Mouse (Mus musculus) adrenal gland (tissue): ENCODE measurements around the gene Phlda2.

Experiments used
- intact Hi-C: fragments of 180-260 bp; cut with DNase I; formaldehyde crosslinking; loops from one replicate; pipeline ENCODE4 v1.15.1; 2025

The Phlda2 gene

DNA sequence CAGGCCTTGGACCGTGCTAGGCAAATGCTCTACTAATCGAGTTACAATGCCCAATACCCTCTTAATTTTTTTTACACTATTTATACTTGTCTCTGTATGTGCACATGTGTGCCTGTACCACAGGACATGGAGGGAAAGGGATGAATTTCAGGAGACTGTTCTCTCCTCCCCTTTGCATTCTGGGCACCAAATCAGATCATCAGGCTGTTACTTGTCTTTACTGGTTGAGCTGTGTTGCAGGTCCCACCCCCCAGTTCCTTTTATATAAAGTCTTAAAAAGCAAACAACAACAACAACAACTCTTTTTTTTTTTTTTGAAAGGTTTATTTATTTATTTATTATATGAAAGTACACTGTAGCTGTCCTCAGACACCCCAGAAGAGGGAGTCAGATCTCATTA is 2.5 kb upstream of the Phlda2 start:
- intact Hi-C loops = no loop called here

DNA sequence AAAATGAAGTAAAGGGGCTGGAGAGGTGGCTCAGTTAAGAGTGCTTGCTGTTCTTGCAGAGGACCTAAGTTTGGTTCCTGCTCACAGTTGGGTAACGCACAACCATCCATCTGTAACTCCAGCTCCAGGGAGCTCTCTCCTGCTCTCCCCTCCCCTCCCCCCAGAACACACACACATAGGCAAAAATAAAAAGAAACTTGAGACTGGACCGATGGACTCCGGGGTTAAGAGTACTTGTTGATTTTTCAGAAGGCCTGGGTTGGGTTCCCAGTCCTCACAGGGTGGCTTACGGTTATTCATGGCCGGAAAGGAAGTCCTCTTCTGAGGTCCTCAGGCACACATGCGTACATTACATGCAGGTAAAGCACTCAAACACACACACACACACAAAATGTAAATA is 976 bp upstream of the Phlda2 start:
- intact Hi-C loops = no loop called here

DNA sequence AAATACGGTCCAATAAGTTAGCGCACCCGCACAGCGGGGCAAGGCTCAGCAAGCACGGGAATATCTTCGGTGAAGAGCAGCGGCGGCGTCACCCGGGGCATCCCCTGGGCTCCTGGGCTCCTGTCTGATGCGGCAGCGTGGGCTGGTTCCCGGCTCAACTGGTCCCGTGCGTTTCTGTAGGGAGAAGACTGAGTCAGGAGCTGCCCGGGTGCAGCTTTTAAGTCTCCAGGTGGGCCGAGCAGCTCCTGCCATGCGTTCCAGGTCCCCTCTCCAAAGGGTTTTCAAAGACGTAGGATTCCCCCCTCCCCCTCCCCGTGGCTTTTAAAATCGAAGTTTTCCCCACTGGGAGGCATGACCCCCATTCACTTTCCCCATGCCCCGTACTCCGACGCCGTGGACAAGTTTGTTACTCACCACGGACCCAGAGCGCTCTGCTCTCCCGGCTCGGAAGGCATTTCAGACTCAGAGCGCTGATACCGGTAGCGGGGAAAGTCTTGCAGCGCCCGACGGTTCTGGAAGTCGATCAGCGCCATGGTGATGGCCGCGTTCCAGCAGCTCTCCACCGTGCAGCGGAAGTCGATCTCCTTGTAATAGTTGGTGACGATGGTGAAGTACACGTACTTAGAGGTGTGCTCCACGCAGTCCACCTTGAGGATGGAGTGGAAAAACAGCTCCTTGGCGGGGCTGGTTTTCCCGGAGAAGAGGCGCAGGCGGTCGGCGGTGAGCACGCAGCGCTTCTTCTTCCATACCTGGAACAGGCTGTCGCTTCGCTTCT is 1.1 kb downstream of the Phlda2 start:
- intact Hi-C loops = no loop called here

DNA sequence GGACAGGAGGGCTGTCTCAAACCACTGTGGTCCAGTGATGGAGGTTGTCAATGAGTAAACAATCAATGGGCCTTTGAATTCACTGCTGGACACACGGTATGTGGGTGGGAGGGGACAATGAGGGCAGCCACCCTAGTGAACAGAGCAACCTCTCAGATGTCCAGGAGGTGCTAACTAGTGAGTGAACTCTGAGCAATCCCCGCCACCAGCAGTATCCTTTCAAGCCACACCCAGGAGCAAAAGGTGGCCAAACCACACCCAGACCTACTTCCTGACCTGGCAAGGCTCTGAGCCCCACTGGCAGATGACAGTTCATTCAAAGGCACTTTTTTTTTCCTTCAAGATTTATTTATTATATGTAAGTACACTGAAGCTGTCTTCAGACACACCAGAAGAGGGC is 2.0 kb downstream of the Phlda2 start:
- intact Hi-C loops = no loop called here

DNA sequence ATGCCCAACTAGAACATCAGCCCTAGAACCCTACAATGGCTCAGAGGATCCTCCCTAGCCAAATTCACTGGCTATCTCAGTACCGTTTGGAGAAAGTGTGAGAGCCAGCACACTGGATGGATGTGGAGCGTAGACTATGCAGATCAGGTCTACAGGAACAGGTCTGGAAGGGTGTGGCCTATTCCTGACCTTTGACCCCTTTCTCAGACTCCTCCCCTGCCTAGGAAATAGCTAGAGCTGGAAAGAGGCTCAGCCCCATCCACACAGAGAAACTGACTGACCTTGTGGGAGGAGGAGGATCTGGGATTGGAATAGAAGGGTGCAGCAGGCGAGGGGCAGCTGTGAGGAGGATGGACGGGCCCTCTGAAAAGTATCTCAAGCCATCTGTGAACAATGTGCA is 4.4 kb downstream of the Phlda2 start:
- intact Hi-C loops = no loop called here

DNA sequence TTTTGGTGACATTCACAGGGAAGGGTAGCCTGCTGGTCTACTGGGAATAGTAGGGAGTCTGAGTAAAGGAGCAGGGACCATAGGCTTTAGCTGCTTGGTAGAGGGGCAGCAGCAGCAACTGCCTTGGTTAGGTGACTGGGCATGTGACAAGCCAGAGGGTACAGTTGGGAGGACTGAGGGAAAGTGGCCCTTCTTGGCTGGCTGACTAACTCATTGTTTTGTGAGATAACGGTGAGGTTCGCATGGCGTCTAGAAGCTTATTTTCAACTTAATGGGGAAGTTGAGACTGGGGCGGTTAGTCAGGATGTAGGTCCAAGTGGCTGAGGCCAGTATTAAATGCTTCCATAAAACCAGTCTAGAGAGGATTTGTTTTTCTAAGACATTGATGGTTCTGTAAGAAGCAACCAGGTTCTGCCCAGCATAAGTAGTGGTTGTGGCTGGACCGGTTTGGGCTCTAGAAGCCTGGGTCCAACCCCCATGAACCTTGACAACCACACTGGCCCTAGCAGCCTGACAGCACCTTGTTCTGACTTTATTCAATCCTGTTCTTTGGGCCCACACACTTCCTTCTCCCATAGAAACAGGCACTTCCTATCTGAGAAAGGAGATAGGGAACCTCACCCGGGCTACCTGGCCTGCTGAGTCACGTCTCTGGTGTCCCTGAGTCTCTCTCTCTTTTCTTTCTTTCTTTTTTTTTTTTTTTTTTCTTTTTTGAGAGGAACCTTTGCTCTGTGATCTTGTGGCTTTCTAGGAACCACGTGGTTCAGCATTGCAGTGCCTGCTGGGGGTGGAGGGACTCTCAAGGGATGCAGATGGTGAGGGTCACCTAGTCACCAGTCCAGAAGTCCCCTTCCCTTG is 7.6 kb downstream of the Phlda2 start:
- intact Hi-C loops = no loop called here

DNA sequence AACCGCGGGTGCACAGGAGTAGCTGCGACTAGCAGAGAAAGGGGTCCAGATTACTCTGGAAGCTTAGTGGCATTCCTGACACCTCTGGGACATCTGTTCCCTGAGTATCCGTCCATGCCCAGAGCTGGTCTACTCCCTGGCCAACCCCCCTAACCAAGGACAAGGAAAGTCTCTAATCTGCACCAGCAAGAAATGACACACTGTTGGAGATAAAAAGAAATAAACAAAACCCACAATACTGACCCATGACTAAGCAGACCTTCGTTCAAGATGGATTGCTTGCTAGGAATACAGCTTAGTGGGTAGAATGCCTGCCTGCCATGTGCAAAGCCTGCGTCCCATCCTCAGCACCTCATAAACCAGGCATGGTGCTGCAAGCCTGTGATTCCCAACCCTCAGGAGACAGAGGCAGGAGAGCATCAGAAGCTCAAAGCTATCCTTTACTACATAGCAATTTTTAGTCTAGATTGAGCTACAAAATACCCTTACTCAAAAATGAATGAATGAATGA is 9.3 kb downstream of the Phlda2 start:
- intact Hi-C loops = no loop called here

DNA sequence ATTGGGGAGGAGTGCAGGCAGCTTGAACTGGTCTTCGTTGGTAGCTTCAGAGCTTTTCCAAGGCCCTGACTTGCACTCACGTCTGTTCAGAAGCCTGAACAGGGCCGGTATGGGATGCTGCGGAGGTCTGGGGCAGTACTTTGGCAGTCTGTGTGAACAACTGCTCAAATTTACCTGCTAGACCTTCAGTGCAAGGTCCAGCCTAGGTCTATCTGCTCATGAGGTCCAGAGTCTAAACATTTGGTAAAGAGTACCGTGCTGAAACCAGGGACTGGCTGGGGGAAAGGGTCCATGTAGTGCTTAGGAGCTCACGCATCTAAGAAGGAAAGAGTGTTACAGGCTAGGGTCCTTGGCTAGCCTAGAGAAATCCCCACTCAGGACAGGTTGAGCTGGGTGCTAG is 13.2 kb downstream of the Phlda2 start:
- intact Hi-C loops = no loop called here

DNA sequence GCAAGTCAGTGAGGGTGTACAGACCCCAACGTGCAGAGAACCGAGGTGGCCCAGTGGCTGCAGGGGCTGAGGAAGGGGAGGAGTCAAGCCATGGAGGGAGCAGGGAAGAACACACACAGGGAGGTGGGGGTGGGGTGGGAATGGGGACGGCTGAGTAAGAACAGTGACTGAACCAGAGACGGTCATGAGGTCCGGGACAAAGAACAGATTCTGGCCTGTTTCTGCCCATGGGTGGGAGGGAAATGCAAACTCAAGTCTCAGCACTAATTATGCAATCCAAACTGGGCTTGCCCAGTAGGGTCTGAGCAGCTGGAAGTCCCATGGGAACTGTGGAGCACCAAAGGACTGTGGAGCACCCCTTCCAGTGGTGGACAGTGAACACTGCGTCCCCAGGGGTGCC is 20.4 kb downstream of the Phlda2 start:
- intact Hi-C loops = no loop called here

DNA sequence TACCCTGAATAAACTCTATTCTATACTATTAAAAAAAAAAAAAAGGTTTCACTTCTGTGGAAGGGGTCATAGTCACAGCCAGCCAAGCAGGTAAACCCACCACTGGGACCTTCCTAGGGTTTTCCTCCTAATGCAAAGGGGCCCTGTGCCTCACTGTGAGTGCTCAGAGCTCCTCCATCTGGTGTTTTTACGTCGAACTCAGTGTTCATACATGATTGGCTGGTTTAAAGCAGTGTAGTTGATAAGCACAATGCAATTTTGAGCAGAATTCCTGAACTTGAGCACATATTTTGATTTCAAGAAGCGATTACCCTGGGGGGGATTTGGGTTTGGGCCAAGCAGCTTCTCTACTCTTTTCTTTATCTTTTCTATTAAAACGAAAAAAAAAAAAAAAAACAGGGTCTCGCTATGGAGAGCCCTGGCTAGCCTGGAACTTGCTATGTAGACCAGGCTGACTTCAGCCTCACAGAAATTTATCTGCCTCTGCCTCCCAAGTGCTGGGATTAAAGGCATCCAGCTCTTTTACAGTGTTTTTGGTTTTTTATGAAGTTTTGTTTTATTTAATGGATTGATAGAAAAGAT is 21.1 kb downstream of the Phlda2 start:
- intact Hi-C loops = loop anchor here (2.0 kb wide), 1 partner anchor 25 kb away; no protein-coding TSS in a partner anchor

DNA sequence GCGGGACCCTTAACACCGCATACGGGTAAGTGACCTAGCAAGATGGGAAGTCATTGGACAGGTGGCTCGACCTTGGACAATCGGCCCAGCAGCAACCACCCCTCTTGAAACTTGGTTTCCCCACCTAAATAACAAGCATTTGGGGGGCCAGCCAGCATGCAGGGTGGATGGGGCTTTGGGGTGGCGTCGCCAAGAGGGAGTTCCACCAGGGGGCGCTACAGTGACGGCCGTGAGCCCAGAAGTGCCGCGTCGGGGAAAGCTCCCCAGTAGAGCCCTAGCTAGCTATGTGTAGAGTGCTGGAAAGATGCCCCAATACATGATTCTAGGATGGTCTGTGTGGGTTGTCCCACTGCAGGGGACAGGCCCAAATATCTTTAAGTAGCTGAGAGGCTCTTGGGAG is 22.5 kb downstream of the Phlda2 start:
- intact Hi-C loops = loop anchor here (2.0 kb wide), 1 partner anchor 26 kb away; no protein-coding TSS in a partner anchor

DNA sequence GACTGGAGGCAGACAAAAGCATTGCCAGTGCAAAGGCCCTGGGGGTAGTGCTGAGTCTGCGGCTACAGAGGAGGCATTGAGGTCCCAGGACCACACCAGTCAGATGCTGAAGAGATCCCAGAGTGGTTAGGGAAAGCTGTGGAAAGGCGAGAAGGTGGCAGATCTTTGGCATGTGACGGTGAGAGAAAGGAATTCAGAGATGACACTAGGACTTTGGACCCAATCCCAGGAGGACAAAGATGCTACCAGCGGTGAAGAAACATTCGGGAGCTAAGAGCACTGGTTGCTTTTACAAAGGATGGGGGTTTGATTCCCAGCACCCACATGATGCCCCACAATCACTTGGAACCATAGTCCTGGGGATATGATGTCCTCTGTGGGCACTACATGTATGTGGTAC is 25.1 kb downstream of the Phlda2 start:
- intact Hi-C loops = no loop called here

DNA sequence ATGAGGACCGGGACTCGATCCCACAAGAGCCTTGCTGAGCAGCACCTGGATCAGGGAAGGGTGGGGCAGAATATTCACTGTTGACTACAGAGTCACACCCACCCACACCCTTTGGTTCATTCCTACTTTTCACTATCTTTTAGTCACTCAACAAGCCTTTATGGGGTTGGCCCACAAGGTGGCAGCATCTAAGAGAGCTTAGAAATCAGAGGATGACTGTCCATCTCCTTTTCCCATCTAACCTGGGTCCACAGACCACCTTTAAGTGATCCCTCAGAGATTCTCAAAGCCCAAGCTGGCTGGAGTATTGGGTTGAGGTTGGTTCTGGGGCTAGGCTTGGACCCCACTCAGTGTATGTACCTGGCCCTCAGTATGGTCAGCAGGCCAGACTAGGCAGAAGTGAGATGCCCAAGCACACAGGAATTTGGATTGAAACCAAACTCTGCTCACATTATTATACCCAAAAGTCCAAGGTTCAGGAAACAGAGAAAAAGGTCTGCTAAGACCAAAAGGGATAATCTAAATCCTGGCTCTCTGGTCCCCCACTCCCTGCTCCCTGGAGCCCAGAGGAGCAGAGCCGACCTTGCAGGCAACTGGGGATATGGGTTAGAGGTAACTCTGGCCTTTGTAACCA is 26.1 kb downstream of the Phlda2 start:
- intact Hi-C loops = no loop called here

DNA sequence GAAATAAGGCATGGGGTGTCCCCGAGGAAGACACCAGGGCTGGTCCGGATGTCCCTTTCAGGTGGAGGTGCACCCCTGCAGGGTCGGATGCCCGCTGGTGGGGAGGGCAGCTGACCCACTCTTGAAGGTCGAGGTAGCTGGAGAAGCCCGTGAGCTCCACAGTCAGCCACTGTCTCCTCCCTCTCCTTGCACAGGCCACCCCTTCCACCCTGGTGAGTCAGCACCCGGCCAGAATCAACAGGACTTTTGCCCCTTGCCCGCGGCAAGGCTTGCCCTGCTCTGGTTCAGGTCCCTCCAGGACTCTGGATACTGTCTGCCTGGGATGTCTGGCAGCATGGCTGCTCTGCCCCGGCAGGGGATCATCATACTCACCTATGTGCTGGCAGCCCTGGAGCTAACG is 27.1 kb downstream of the Phlda2 start:
- intact Hi-C loops = no loop called here

DNA sequence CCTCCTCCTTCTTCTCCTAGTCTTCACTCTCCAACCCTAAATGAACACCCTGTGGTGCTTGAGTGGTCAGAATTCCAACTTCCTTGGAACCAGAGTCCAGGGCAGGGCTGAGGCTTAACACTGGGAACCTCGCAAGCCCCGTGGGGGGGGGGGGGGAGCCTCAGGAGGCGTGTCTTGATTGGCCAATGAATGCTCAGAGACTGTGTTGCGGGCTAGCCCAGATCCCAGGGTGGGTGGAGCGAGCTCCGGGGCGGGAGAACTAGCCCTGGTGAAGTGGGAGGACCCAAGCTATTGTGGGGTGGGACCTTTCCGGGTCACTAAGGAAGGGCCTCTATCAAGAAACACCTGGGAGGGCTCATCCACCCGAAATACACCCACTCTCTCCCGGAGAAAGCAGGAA is 28.1 kb downstream of the Phlda2 start:
- intact Hi-C loops = no loop called here

DNA sequence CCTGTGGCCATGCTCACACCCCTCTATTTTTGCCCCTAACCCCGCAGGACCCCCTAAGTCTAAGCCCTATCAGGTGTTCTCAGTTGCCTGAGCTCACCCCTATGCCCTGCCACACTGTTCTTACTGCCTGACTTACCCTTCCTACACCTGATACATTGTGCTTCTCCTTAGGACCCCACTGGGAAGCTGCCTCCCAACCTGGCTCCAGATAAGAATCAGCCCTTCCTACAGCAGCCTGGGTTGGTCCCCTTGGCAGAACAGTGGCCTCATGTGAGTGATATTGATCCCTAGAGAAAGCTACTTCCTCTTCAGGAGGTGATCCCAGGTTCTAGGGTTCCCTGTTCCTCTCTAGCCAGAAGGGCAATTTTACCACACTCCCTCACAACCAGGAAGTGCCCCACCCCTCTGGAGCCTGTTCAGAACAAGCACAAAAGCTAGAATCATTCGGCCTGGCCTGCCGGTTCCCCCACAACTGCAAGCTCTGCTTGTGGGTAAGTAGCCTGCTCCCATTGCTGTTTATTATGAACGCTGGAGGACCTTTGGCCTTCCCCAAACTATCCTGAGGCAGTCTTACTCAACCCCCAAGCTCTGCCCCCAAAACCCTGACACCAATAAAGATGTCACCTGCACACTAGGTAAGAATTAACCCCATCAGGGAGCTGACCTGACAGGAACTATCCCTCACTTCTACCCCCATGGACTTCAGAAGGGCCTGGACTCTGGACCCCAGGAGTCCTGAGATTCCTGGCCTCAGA is 29.4 kb downstream of the Phlda2 start, which contains the start of gene Slc22a18:
TSS of gene Slc22a18 (plus strand) at position 390 of the 755 bp plus-strand sequence.
- intact Hi-C loops = no loop called here

DNA sequence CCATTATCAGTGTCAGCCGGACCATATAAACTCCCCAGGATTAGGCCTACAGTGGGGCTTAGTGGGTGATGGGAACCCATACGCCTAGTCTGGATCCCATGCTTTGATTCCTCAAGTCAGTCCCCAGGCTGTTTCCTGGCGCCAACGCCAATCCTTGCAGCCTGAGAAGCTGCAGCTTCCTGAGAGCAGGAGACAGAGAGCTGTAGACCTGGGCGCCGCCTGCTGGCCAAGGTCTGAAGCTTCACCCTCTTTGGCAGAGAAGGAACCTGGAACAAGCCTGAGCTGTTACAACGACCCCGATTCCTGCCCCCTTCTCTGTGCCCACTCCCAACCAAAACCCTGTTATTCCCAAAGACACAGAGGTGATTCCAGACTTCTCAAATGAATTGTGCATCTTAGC is 33.0 kb downstream of the Phlda2 start:
- intact Hi-C loops = loop anchor here (5.0 to 10.0 kb wide), 2 partner anchors 155 to 373 kb away; no protein-coding TSS in a partner anchor

DNA sequence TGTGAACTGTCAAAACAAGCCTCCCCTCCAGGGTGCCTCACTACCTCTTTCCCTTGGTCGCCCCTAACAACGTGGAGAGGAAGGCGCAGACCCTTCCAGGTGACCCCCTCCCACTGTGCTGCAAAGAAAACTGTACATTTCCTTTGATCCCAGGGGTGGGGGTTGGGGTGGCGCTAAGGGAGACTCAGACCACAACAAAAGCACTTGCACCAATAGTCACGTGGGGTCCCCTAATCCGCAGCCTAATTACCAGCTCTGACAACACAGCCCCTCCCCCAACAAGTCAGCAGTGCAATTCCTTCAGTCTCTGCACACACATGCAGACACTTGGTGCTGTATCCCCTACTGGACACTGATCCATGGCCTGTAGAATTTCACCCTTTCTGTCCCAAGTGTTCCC is 35.2 kb downstream of the Phlda2 start:
- intact Hi-C loops = loop anchor here (5.0 to 10.0 kb wide), 2 partner anchors 153 to 370 kb away; no protein-coding TSS in a partner anchor

DNA sequence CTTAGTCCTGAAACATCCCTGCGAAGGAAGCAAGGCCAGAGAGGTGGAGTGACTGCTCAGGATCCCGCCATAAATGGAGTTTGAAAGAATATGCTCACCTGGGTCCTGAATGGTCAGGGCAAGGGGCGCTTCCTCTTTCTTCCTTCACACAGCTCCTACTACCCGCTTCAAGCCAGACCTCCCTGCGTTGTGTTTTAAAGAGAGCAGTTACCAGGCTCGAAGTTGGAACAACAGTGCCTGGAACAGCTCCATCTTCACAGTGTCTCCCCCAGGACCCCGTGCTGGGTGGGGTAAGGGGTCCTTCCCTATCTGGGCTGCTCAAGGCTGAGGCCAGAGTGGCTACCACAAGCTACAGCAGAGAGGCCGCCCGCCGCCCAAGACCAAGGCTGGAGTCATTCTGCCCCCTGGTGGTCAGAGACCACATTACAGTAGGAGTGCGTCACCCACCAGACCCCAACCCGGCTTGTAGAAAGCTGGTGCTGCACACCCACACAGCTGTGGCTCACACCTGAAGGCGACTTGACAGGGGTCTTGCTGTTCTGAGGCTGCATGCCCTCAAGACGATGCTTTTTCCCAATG is 36.8 kb downstream of the Phlda2 start:
- intact Hi-C loops = loop anchor here (1.0 to 10.0 kb wide), 3 partner anchors 151 to 369 kb away; no protein-coding TSS in a partner anchor
